Mouse (Mus musculus) ES-E14 (cell line): ENCODE measurements around the gene Tnfaip8l2. TPM values are rescaled to one million over a fixed set of nuclear protein-coding genes. Genes with fewer than 3 reads are reported as not detected.

ENCODE experiments used
- DNase-seq: peaks from one replicate; pipeline ENCODE4 v3.0.0-alpha.2; 2013; ENCODE audit warnings: low read depth, low spot score
- H3K27ac ChIP-seq: 2 replicates; pipeline ENCODE4 v1.5.1; 2012; ENCODE audit warnings: low read depth, mild to moderate bottlenecking, low read length, moderate library complexity, mixed read lengths; ENCODE audit not compliant: poor library complexity, insufficient read depth, severe bottlenecking
- H3K36me3 ChIP-seq: 2 replicates; pipeline ENCODE4 v1.6.1; 2012; ENCODE audit warnings: mild to moderate bottlenecking, low read length, moderate library complexity, mixed read lengths; ENCODE audit not compliant: control insufficient read depth, poor library complexity, insufficient read depth, severe bottlenecking
- H3K4me1 ChIP-seq, 2 experiments: fragments of 150-350 bp in 1 of 2; sonication (generic) in 1 of 2; 2 replicates each; pipeline ENCODE4 v1.6.1; 2012; ENCODE audit warnings: low read length in 2 of 2, mild to moderate bottlenecking in 1 of 2, mixed read lengths in 1 of 2; ENCODE audit not compliant: control insufficient read depth in 2 of 2, insufficient read depth in 2 of 2, poor library complexity in 1 of 2
- H3K4me3 ChIP-seq, 2 experiments: fragments of 150-350 bp in 1 of 2; sonication (generic) in 1 of 2; 2 replicates each; pipeline ENCODE4 v1.5.1; 2012; ENCODE audit warnings: low read length in 2 of 2, low read depth in 1 of 2, mild to moderate bottlenecking in 1 of 2, mixed read lengths in 1 of 2; ENCODE audit not compliant: insufficient read depth in 1 of 2, poor library complexity in 1 of 2, severe bottlenecking in 1 of 2
- H3K9ac ChIP-seq: 2 replicates; pipeline ENCODE4 v1.6.1; 2012; ENCODE audit warnings: low read depth, mild to moderate bottlenecking, low read length, mixed read lengths; ENCODE audit not compliant: poor library complexity, insufficient read depth, severe bottlenecking
- H3K9me3 ChIP-seq: fragments of 150-350 bp; sonication (generic); 2 replicates; pipeline ENCODE4 v1.6.1; 2012; ENCODE audit warnings: low read depth, mild to moderate bottlenecking, low read length; ENCODE audit not compliant: control insufficient read depth, insufficient read depth
- CHD2 ChIP-seq: IDR thresholded peaks from 2 replicates; pipeline ENCODE4 v1.6.1; 2014; ENCODE audit warnings: mild to moderate bottlenecking, low read depth, low read length, inconsistent platforms
- HCFC1 ChIP-seq: IDR thresholded peaks from 2 replicates; pipeline ENCODE4 v1.6.1; 2012; ENCODE audit warnings: low read length, inconsistent platforms, borderline replicate concordance; ENCODE audit not compliant: insufficient read depth
- MAFK ChIP-seq: IDR thresholded peaks from 2 replicates; pipeline ENCODE4 v1.6.1; 2014; ENCODE audit warnings: mild to moderate bottlenecking, low read depth, low read length, inconsistent platforms; ENCODE audit not compliant: insufficient read depth
- ZC3H11A ChIP-seq: IDR thresholded peaks from 2 replicates; pipeline ENCODE4 v1.6.1; 2012; ENCODE audit warnings: low read depth, mild to moderate bottlenecking, inconsistent platforms, low read length, borderline replicate concordance
- ZNF384 ChIP-seq: IDR thresholded peaks from 2 replicates; pipeline ENCODE4 v1.6.1; 2012; ENCODE audit warnings: low read depth, low read length, inconsistent platforms
- in situ Hi-C, 2 experiments: fragments of 600-800 bp; cut with MboI; formaldehyde crosslinking; loops; one replicate each; pipeline ENCODE4 v1.15.1; 2025; ENCODE audit warnings: low sequenced_read_pairs in 2 of 2, inconsistent platforms in 1 of 2; ENCODE audit not compliant: unreplicated experiment in 2 of 2
- total RNA-seq: library from RNA; depleted of rRNA; stranded (reverse); fragments of 300-350 nt; gene quantifications from 2 replicates; pipeline ENCODE4 v1.2.3, GENCODE M21; 2012

Tnfaip8l2 gene
- total RNA-seq, 1 experiment: 1.0 TPM

GRCm38 (mm10) chr3:95169996-95170395 lies 27.8 kb upstream of the Tnfaip8l2 start:
- in situ Hi-C loops: no loop called here
- TF ChIP-seq ZC3H11A (no peak), CHD2 (no peak), MAFK (no peak), ZNF384 (no peak), HCFC1 (no peak)
- DNase-seq: no peak
- no peaks in the 10 kb centered on the region for H3K9me3 ChIP-seq
- no peak overlapping the region for H3K4me3 ChIP-seq
- H3K4me1 ChIP-seq: peaks cover 2% of the 10 kb centered on the region in 2 experiments; a peak in 1 of 4 replicates
- no peak overlapping the region for H3K9ac ChIP-seq
- peaks cover 23% of the 10 kb centered on the region for H3K36me3 ChIP-seq
- H3K27ac ChIP-seq: no peak overlapping the region

- Histone ChIP-seq H3K9me3 (no peaks in the 10 kb centered on the region), H3K4me1 (peaks cover 0 to 25% of the 10 kb centered on the region in 2 experiments; a peak in 3 of 4 replicates), H3K27ac (no peak overlapping the region), H3K4me3 (no peak overlapping the region), H3K9ac (no peak overlapping the region), H3K36me3 (peaks cover 5% of the 10 kb centered on the region)
- DNase-seq: no peak
- no peak for TF ChIP-seq MAFK
- TF ChIP-seq HCFC1: no peak
- no peak for TF ChIP-seq ZNF384
- in situ Hi-C loops: no loop called here
Measured at GRCm38 (mm10) chr3:95164840-95165239, 22.7 kb upstream of the Tnfaip8l2 start.

- Histone ChIP-seq H3K9me3 (no peaks in the 10 kb centered on the region), H3K36me3 (no peaks in the 10 kb centered on the region; the same call in none of the 2 replicates), H3K27ac (no peak overlapping the region), H3K4me1 (peaks cover 4 to 25% of the 10 kb centered on the region in 2 experiments), H3K4me3 (no peak overlapping the region), H3K9ac (no peak overlapping the region)
- DNase-seq: no peak
- no peak for TF ChIP-seq MAFK
- TF ChIP-seq HCFC1: no peak
- TF ChIP-seq CHD2: no peak
- in situ Hi-C loops: no loop called here
Measured at GRCm38 (mm10) chr3:95164256-95164550, 22.0 kb upstream of the Tnfaip8l2 start.

DNA sequence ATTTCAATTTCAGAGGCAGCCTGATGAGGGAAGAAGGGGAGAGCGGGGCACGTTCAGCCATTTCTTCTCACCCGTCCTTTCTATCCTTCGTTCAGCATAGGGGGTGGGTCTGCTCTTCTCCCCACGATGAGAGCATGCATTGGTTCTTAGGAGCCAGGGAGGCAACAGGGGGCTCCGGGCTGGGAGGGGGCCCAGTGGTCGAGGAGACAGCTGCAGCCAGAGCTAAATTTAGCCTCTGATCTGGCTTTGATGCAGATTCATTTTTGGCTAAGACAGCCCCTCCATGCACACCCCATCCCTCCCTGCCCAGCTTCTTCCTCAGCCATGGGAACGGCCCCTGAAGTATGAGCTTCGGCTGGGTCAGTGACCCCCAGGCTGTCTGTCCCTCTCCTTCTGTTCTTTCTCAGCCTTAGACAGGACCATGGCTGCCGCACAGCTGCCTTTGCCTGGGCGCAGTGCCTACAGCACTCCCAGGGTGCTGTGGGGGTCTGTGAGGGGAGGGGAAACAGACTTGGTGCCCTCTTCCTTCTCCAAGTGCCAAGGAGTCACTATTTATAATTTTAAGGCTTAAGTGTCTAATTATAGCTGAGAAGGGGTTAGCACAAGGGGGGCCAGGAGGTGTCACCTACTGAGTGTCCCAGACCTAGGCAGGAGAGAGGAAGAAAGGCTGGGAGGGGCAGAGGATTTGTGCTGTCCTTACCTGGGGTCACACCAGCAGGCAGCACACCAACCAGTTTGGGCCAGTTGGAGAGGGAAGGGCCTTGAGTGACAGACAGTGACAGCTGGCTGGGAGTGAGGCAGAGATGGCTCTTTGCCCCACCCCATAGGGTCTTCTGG lies 21.5 kb upstream of the Tnfaip8l2 start:
- DNase-seq: peak; percentile 33
- Histone ChIP-seq H3K9ac (no peak overlapping the region), H3K9me3 (no peaks in the 10 kb centered on the region), H3K4me1 (peaks cover 4 to 25% of the 10 kb centered on the region in 2 experiments), H3K27ac (no peak overlapping the region), H3K4me3 (no peak overlapping the region), H3K36me3 (no peaks in the 10 kb centered on the region; the same call in 1 of the 2 replicates)
- TF ChIP-seq HCFC1 (no peak), ZC3H11A (no peak), CHD2 (no peak), ZNF384 (no peak), MAFK (no peak)
- in situ Hi-C loops: no loop called here

DNA sequence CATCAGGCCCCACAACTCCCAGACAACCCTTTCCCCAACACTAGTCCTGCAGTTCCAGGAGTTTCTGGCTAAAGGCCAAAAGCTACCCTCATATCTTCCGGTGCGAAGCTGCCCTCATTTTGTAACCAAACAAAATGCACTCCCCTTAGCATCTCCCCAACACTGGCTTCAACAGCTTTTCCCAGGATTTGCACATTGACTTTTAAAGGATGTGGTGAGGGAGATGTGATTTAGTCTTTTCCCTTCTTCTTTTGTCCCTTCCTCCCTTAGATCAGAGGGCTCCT lies 20.1 kb upstream of the Tnfaip8l2 start:
- DNase-seq: no peak
- H3K9me3 ChIP-seq: no peaks in the 10 kb centered on the region
- no peak overlapping the region for H3K27ac ChIP-seq
- peak overlapping the region in 1 of 2 experiments; percentile 86; a peak in 1 of 4 replicates for H3K4me3 ChIP-seq
- peaks cover 4 to 25% of the 10 kb centered on the region in 2 experiments for H3K4me1 ChIP-seq
- in situ Hi-C loops: no loop called here
- no peak overlapping the region for H3K9ac ChIP-seq
- no peaks in the 10 kb centered on the region for H3K36me3 ChIP-seq
- TF ChIP-seq MAFK (no peak), ZNF384 (no peak), HCFC1 (no peak), ZC3H11A (no peak), CHD2 (no peak)
